Mouse (Mus musculus) forebrain, postnatal 0 days (tissue): ENCODE measurements at regions not wholly inside any gene's neighbourhood (a gene's known extent, or its start where the extent isn't known, plus 50 kb on each side); places are given as distances from the start of the nearest gene placed in this dataset.

Experiments
- ATAC-seq: fragments of 200-750 bp; cut with Nextera tagmentation; 2 replicates; pipeline ENCODE4 v1.8.0; 2017; ENCODE audit warnings: mild to moderate bottlenecking, moderate library complexity
- DNase-seq: peaks from one replicate; pipeline ENCODE4 v3.0.0-alpha.2; 2015
- H3K27ac ChIP-seq: fragments of 300-500 bp; sonication (generic); 2 replicates; pipeline ENCODE4 v1.5.1; 2014; ENCODE audit warnings: low read depth, mild to moderate bottlenecking, antibody characterized with exemption, low read length, moderate library complexity, mixed read lengths
- H3K27me3 ChIP-seq: fragments of 300-500 bp; sonication (generic); 2 replicates; pipeline ENCODE4 v1.6.1; 2014; ENCODE audit warnings: mild to moderate bottlenecking, low read length, mixed read lengths; ENCODE audit not compliant: insufficient read depth
- H3K36me3 ChIP-seq: fragments of 300-500 bp; sonication (generic); 2 replicates; pipeline ENCODE4 v1.6.1; 2014; ENCODE audit warnings: mild to moderate bottlenecking, moderate library complexity; ENCODE audit not compliant: insufficient read depth
- H3K4me1 ChIP-seq: fragments of 300-500 bp; sonication (generic); 2 replicates; pipeline ENCODE4 v1.6.1; 2014; ENCODE audit warnings: antibody characterized with exemption; ENCODE audit not compliant: insufficient read depth
- H3K4me2 ChIP-seq: fragments of 300-500 bp; sonication (generic); 2 replicates; pipeline ENCODE4 v1.6.1; 2014; ENCODE audit warnings: low read depth, mild to moderate bottlenecking, moderate library complexity
- H3K4me3 ChIP-seq: fragments of 300-500 bp; sonication (generic); 2 replicates; pipeline ENCODE4 v1.5.1; 2014; ENCODE audit warnings: low read depth, low read length, mixed read lengths
- H3K9ac ChIP-seq: fragments of 300-500 bp; sonication (generic); 2 replicates; pipeline ENCODE4 v1.6.1; 2014; ENCODE audit warnings: mild to moderate bottlenecking
- H3K9me3 ChIP-seq: fragments of 300-500 bp; sonication (generic); 2 replicates; pipeline ENCODE4 v1.6.1; 2016; ENCODE audit warnings: low read length
- CTCF ChIP-seq: sonication (generic); IDR thresholded peaks from 2 replicates; pipeline ENCODE4 v1.5.1; 2016; ENCODE audit warnings: antibody characterized with exemption, control low read depth, low read depth
- WGBS: fragments of 180-500 bp; shearing (Covaris S2); extraction: QIAGEN DNeasy Blood & Tissue Kit; methylation state at CpG from one replicate; pipeline ENCODE4 v1.1.7; 2014; 5-methylcytosine and 5-hydroxymethylcytosine counted together

GRCm38 (mm10) chr14:15273107-15273506 is 165.7 kb downstream of the Lrrc3b start:
- WGBS = 88% methylated on average over 1 of the region's 1 CpGs
- ATAC-seq = no peak
- no peaks in the 10 kb centered on the region for H3K27me3 ChIP-seq

GRCm38 (mm10) chr14:15272364-15272763 is 166.4 kb downstream of the Lrrc3b start:
- no peak overlapping the region for H3K27ac ChIP-seq
- H3K36me3 ChIP-seq = no peaks in the 10 kb centered on the region
- DNase-seq (no peak), ATAC-seq (no peak)
- no peak overlapping the region for H3K4me3 ChIP-seq
- H3K9me3 ChIP-seq = no peaks in the 10 kb centered on the region
- no peak overlapping the region for H3K9ac ChIP-seq
- TF ChIP-seq CTCF = no peak
- WGBS = 85% methylated on average over 1 of the region's 1 CpGs
- H3K4me2 ChIP-seq = no peak overlapping the region
- no peaks in the 10 kb centered on the region for H3K27me3 ChIP-seq
- H3K4me1 ChIP-seq = no peaks in the 10 kb centered on the region

More at GRCm38 (mm10) chr14:15273107-15273506, 165.7 kb downstream of the Lrrc3b start:
- TF ChIP-seq CTCF = no peak
- H3K4me1 ChIP-seq = no peaks in the 10 kb centered on the region
- H3K36me3 ChIP-seq = no peaks in the 10 kb centered on the region
- no peak overlapping the region for H3K9ac ChIP-seq
- H3K9me3 ChIP-seq = no peaks in the 10 kb centered on the region
- H3K27ac ChIP-seq = no peak overlapping the region
- no peak overlapping the region for H3K4me3 ChIP-seq
- no peak overlapping the region for H3K4me2 ChIP-seq
- no peak for DNase-seq

GRCm38 (mm10) chr14:15266287-15266686 is 172.5 kb downstream of the Lrrc3b start:
- no peak for DNase-seq

GRCm38 (mm10) chr14:15262996-15263395 is 175.8 kb downstream of the Lrrc3b start:
- H3K9ac ChIP-seq = no peak overlapping the region
- no peaks in the 10 kb centered on the region for H3K27me3 ChIP-seq
- ATAC-seq (no peak), DNase-seq (no peak)
- no peaks in the 10 kb centered on the region for H3K9me3 ChIP-seq
- no peak overlapping the region for H3K27ac ChIP-seq
- no peaks in the 10 kb centered on the region for H3K4me1 ChIP-seq
- no peak for TF ChIP-seq CTCF
- 72% methylated on average over 2 of the region's 2 CpGs for WGBS
- no peaks in the 10 kb centered on the region for H3K36me3 ChIP-seq
- no peak overlapping the region for H3K4me2 ChIP-seq
- H3K4me3 ChIP-seq = no peak overlapping the region

More at GRCm38 (mm10) chr14:15266287-15266686, 172.5 kb downstream of the Lrrc3b start:
- Histone ChIP-seq H3K27me3 (no peaks in the 10 kb centered on the region), H3K4me3 (no peak overlapping the region), H3K9ac (no peak overlapping the region), H3K4me2 (no peak overlapping the region), H3K4me1 (no peaks in the 10 kb centered on the region), H3K36me3 (no peaks in the 10 kb centered on the region), H3K9me3 (no peaks in the 10 kb centered on the region), H3K27ac (no peak overlapping the region)
- TF ChIP-seq CTCF = peak; percentile 33
- no peak for ATAC-seq
- WGBS = 73% methylated on average over 1 of the region's 1 CpGs

GRCm38 (mm10) chr14:15255729-15256128 is 183.1 kb downstream of the Lrrc3b start:
- H3K27ac ChIP-seq = no peak overlapping the region
- DNase-seq = no peak
- no peak for ATAC-seq
- H3K27me3 ChIP-seq = no peaks in the 10 kb centered on the region
- no peak overlapping the region for H3K4me2 ChIP-seq
- TF ChIP-seq CTCF = no peak
- no peak overlapping the region for H3K9ac ChIP-seq
- no peak overlapping the region for H3K4me3 ChIP-seq
- no peaks in the 10 kb centered on the region for H3K36me3 ChIP-seq
- no peaks in the 10 kb centered on the region for H3K9me3 ChIP-seq
- no peaks in the 10 kb centered on the region for H3K4me1 ChIP-seq

- DNase-seq (no peak), ATAC-seq (no peak)
- H3K9ac ChIP-seq = no peak overlapping the region
- no peak overlapping the region for H3K4me2 ChIP-seq
- H3K36me3 ChIP-seq = no peaks in the 10 kb centered on the region
- no peak overlapping the region for H3K27ac ChIP-seq
- H3K4me1 ChIP-seq = no peaks in the 10 kb centered on the region
- H3K9me3 ChIP-seq = no peaks in the 10 kb centered on the region
- no peak overlapping the region for H3K4me3 ChIP-seq
- TF ChIP-seq CTCF = no peak
- no peaks in the 10 kb centered on the region for H3K27me3 ChIP-seq
- 78% methylated on average over 2 of the region's 2 CpGs for WGBS
These were observed 233.2 kb downstream of the Lrrc3b start for GRCm38 (mm10) chr14:15205626-15206025.

GRCm38 (mm10) chr14:15204284-15204683 is 234.5 kb downstream of the Lrrc3b start:
- Histone ChIP-seq H3K36me3 (no peaks in the 10 kb centered on the region), H3K4me2 (no peak overlapping the region), H3K9ac (no peak overlapping the region), H3K4me1 (no peaks in the 10 kb centered on the region), H3K9me3 (no peaks in the 10 kb centered on the region), H3K4me3 (no peak overlapping the region), H3K27ac (no peak overlapping the region), H3K27me3 (no peaks in the 10 kb centered on the region)
- 54% methylated on average over 3 of the region's 3 CpGs for WGBS
- no peak for TF ChIP-seq CTCF
- DNase-seq (no peak), ATAC-seq (no peak)
